Mouse (Mus musculus): Measurements from ENCODE around the gene Utrn. TPM values are rescaled to one million over a fixed set of nuclear protein-coding genes. Genes with fewer than 3 reads are reported as not detected.

The Utrn gene
- polyA plus RNA-seq (2015; fragmentation: Nextera tagmentation; extraction: Ambion mirVana) = 68.1 and 72.2 TPM in 2 replicates

DNA sequence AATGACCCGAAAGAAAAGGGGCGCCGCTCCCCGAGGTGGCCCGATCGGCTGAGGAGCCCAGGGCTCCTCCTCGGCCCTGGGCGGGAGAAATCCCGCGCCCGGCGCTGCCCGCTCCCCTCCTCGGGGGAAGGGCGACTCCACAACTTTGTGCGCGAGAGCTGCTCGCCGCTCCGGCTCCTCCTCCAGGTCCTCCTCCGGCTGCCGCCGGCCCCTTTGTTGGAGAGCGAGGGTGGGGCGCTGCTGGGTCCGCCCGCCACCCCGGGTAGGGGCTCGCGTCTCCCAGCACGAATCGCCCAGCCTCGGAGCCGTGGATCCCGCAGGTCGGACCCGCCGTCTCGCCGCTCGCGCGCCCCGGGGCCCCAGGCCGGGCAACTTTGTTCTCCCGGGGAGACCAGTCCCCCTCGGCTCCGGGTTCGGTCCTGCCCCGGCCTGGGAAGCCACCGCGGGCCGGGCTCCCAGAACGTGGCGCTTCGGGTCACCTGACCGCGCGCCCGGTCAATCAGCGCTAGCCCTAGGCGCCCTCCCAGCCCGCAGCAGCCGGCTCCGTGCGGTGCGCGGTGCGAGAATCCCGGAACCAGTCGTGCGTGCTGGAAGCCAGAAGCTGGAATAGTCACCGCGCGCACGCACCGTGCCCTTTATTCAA, at the start of gene Utrn:
TSS of gene Utrn (minus strand) at position 337 of the 643 bp plus-strand sequence.
- H3K4me3 ChIP-seq (replicated peaks) = peak within 1 kb of the TSS; percentile 85
- no peaks in the 10 kb centered on the region for H3K27me3 ChIP-seq (replicated peaks)
- H3K9ac ChIP-seq = peak within 1 kb of the TSS; percentile 77
- peaks cover 12% of the 10 kb centered on the region; the same call in 1 of the 2 replicates for H3K4me1 ChIP-seq
- peak within 1 kb of the TSS; percentile 96 for H3K27ac ChIP-seq
- H3K36me3 ChIP-seq = no peaks in the 10 kb centered on the region
- under 1% methylated on average over 72 of the region's 77 CpGs for WGBS
- ATAC-seq (ENCODE audit: insufficient read depth, low FRiP score, low read depth) = peak; percentile 91
- H3K4me2 ChIP-seq = peak within 1 kb of the TSS; percentile 92
- no peaks in the 10 kb centered on the region for H3K9me3 ChIP-seq

DNA sequence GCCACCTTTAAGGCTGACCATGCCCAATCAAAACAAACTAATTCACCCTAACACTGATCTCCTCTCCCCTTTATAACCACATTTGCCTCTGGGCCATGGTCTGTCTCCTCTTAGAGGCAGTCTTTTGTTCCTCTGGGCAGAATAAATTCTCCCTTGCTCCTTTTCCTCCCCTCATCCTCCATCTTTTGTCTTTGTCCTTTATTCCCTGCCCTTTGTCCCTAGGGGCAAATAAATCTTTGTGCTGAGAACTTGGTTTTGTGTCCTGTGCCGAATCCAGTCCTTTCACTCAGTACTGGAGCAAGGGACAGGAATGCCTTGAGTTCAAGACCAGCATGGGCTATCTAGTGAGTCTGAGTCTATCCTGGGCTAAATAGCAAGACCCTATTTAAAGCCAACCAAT, 48.5 kb upstream of the Utrn start:
- Histone ChIP-seq H3K27ac (no peak overlapping the region), H3K27me3 (replicated peaks) (no peaks in the 10 kb centered on the region), H3K36me3 (no peaks in the 10 kb centered on the region), H3K4me1 (no peaks in the 10 kb centered on the region; the same call in 1 of the 2 replicates), H3K9me3 (no peaks in the 10 kb centered on the region), H3K9ac (no peak overlapping the region), H3K4me3 (replicated peaks) (no peak overlapping the region), H3K4me2 (no peak overlapping the region)
- ATAC-seq (ENCODE audit: insufficient read depth, low FRiP score, low read depth) = no peak
- WGBS = 82% methylated on average over 1 of the region's 1 CpGs

DNA sequence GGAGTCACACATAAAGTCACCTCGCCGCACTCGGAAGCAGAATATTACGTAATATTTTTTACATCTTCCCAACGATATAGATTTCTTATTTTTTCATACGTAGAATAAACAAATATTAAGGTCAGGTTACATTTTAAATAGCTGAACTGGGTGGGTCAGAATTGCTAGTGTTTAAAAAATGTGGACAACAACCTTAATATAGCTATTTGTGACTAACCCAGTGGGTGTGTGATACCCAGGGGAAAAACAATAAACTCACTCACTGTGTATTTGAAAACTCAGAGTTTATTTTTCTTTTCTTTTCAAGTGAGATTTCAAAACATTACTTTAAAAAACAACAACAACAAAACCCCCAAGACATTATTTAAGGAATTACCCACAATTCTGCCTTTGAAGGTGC, 47.2 kb upstream of the Utrn start:
- Histone ChIP-seq H3K9me3 (no peaks in the 10 kb centered on the region), H3K27ac (no peak overlapping the region), H3K36me3 (no peaks in the 10 kb centered on the region), H3K27me3 (replicated peaks) (no peaks in the 10 kb centered on the region), H3K4me3 (replicated peaks) (no peak overlapping the region), H3K4me1 (no peaks in the 10 kb centered on the region; the same call in 1 of the 2 replicates), H3K4me2 (no peak overlapping the region), H3K9ac (no peak overlapping the region)
- WGBS = 69% methylated on average over 6 of the region's 6 CpGs
- no peak for ATAC-seq (ENCODE audit: insufficient read depth, low FRiP score, low read depth)

DNA sequence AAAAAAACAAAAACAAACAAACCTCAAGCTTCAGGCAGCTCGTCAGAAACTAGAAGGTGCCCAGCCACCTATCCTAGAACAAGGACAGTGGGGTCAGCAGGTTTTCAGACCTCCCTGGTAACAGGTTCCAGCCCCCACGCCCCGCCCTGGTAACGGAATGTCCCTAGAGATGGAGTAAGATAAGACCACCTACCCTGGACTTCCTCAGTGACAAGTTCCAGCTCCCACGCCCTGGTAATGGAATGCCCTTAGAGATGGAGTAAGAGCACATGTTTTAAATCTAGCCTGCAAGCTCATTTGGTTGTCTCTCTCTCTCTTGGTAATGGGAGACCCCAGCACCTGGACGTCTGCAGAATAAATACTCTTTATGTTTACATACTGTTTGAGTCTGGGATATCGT, 46.7 kb upstream of the Utrn start:
- WGBS = 45% methylated on average over 7 of the region's 7 CpGs
- ATAC-seq (ENCODE audit: insufficient read depth, low FRiP score, low read depth) = no peak
- Histone ChIP-seq H3K4me2 (no peak overlapping the region), H3K27me3 (replicated peaks) (no peaks in the 10 kb centered on the region), H3K4me3 (replicated peaks) (no peak overlapping the region), H3K27ac (no peak overlapping the region), H3K9me3 (no peaks in the 10 kb centered on the region), H3K9ac (no peak overlapping the region), H3K36me3 (no peaks in the 10 kb centered on the region), H3K4me1 (no peaks in the 10 kb centered on the region; the same call in 1 of the 2 replicates)

DNA sequence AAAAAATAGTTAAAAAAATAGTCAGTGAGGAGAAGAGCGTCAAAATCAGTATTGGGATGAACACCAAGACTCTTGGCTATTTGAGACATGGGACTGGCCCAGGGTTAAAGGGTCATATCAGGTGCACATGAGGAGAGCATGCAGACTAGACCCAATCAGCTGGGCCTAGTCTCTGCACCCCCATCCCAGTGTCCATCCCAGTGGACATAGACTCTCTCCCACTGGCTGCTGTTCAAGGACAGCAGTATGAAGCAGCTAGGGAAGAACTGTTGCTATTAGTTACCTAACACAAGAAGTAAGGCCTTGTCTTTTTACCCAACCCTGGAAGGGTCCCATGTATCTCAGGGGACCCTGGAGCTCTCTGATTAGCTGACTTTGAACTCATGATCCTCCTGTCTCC, 45.0 kb upstream of the Utrn start:
- ATAC-seq (ENCODE audit: insufficient read depth, low FRiP score, low read depth) = no peak
- H3K27me3 ChIP-seq (replicated peaks) = no peaks in the 10 kb centered on the region
- WGBS = 93% methylated on average over 1 of the region's 1 CpGs

DNA sequence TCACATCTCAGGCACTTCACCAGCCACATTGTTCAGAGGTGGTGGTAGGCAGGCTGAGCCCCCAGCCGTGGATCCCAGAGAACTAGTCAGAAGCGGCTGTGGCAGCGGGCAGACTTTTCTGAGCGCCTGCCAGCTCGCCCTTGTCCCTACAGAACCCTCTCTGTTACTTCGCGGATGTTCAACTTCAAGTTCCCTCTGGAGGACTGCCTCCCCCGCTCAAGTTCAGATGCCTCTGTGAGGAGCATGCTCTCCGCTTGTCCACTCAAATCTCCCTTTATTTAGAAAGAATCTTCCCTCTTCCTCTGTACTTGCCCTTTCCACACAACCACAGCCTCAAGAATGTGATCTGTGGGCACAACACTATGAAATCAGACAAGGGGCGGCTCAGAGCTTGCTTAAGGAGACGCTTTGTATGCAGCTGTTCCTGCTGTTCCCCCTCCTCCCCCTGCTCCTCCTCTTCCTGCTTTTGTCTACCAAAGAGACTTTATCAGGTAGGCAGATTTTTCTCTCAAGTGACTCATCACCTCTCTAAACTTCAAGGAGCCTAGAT, 42.9 kb upstream of the Utrn start:
- H3K9ac ChIP-seq = no peak overlapping the region
- H3K9me3 ChIP-seq = no peaks in the 10 kb centered on the region
- H3K27me3 ChIP-seq (replicated peaks) = no peaks in the 10 kb centered on the region
- H3K36me3 ChIP-seq = no peaks in the 10 kb centered on the region
- ATAC-seq (ENCODE audit: insufficient read depth, low FRiP score, low read depth) = peak; percentile 40; the same call in 1 of the 2 replicates
- WGBS = 42% methylated on average over 11 of the region's 11 CpGs
- H3K4me1 ChIP-seq = no peaks in the 10 kb centered on the region; the same call in 1 of the 2 replicates
- no peak overlapping the region for H3K4me3 ChIP-seq (replicated peaks)
- H3K4me2 ChIP-seq = peak overlapping the region; percentile 14; the same call in 1 of the 2 replicates
- H3K27ac ChIP-seq = peak overlapping the region; percentile 55; the same call in 1 of the 2 replicates

More for the DNA sequence above, 45.0 kb upstream of the Utrn start:
- Histone ChIP-seq H3K9ac (no peak overlapping the region), H3K4me1 (no peaks in the 10 kb centered on the region; the same call in 1 of the 2 replicates), H3K9me3 (no peaks in the 10 kb centered on the region), H3K4me2 (no peak overlapping the region), H3K36me3 (no peaks in the 10 kb centered on the region), H3K27ac (no peak overlapping the region), H3K4me3 (replicated peaks) (no peak overlapping the region)

DNA sequence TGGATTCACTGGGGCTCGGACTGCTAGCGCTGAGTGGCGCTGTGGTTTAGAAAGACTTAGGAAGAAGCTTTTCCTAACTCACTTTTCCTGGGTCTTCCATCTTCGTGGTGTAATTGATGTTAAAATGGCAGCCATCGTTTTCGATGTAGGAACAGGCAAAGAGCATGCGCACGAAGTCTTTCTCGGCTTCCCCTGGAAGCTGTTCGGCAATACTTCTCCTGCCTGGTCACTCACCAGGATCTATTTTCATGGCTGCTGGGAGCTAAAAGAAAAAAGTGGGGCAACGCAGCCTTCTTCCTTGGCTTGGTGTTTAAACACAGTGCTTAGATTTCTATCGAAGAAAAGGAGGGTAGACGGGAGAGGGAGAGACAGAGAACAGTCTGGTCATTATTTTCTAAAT, 42.3 kb upstream of the Utrn start:
- H3K27ac ChIP-seq = no peak overlapping the region
- H3K4me1 ChIP-seq = no peaks in the 10 kb centered on the region; the same call in 1 of the 2 replicates
- no peak overlapping the region for H3K4me3 ChIP-seq (replicated peaks)

DNA sequence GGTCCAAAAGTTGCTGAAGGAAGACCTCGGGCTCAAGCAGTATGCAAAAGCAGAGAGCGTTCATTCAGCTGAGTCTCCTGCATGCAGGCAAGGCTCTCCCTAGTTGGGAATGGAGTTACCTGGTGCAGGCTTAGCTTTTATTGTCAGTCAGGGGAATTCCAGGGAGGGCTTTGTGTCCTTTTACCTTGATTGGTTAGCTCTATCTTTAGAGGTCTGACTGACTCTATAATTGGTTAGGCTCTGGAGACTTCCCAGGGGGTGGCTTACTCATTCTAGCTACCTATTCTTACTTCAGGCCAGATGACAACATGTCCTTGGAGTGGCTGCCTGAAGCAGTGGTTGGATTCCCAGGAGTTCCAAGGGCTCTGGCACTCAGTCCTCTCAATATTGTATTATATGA, 40.7 kb upstream of the Utrn start:
- ATAC-seq (ENCODE audit: insufficient read depth, low FRiP score, low read depth) = no peak
- H3K4me1 ChIP-seq = no peaks in the 10 kb centered on the region
- H3K9ac ChIP-seq = no peak overlapping the region
- 87% methylated on average over 2 of the region's 2 CpGs for WGBS
- H3K27ac ChIP-seq = no peak overlapping the region
- H3K4me2 ChIP-seq = no peak overlapping the region
- no peaks in the 10 kb centered on the region for H3K36me3 ChIP-seq
- H3K9me3 ChIP-seq = no peaks in the 10 kb centered on the region
- no peaks in the 10 kb centered on the region for H3K27me3 ChIP-seq (replicated peaks)
- H3K4me3 ChIP-seq (replicated peaks) = no peak overlapping the region

More for the DNA sequence above, 42.3 kb upstream of the Utrn start:
- no peak for ATAC-seq (ENCODE audit: insufficient read depth, low FRiP score, low read depth)
- WGBS = 79% methylated on average over 13 of the region's 13 CpGs
- no peaks in the 10 kb centered on the region for H3K36me3 ChIP-seq
- H3K9me3 ChIP-seq = no peaks in the 10 kb centered on the region
- H3K4me2 ChIP-seq = 0 out of 2 replicates have a peak overlapping the region, but pooled peaks have one; percentile 14
- H3K9ac ChIP-seq = no peak overlapping the region
- H3K27me3 ChIP-seq (replicated peaks) = no peaks in the 10 kb centered on the region

DNA sequence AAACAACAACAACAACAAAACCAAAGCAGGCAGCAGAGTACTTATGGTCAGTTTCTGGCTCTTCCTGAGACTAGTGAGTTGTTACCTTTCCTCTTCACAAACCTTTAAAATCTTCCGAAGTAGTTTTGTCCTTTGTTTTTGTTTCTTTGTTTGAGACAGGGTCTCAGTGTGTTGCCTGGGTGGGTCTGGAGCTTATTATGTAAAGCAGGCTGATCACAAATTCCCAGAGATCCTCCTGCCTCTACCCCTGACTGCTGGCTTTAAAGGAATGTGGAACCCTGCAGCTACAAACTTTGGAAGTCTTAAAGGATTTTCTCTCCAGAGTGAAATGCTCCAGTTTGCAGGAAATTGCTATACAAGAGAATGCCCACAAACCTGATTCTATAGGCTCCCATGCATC, 40.0 kb upstream of the Utrn start:
- no peak for ATAC-seq (ENCODE audit: insufficient read depth, low FRiP score, low read depth)
- no peaks in the 10 kb centered on the region for H3K27me3 ChIP-seq (replicated peaks)
- no peaks in the 10 kb centered on the region for H3K4me1 ChIP-seq
- H3K4me3 ChIP-seq (replicated peaks) = no peak overlapping the region
- no peaks in the 10 kb centered on the region for H3K36me3 ChIP-seq
- H3K4me2 ChIP-seq = no peak overlapping the region
- WGBS = 62% methylated on average over 1 of the region's 1 CpGs
- H3K27ac ChIP-seq = no peak overlapping the region
- no peak overlapping the region for H3K9ac ChIP-seq
- H3K9me3 ChIP-seq = no peaks in the 10 kb centered on the region

DNA sequence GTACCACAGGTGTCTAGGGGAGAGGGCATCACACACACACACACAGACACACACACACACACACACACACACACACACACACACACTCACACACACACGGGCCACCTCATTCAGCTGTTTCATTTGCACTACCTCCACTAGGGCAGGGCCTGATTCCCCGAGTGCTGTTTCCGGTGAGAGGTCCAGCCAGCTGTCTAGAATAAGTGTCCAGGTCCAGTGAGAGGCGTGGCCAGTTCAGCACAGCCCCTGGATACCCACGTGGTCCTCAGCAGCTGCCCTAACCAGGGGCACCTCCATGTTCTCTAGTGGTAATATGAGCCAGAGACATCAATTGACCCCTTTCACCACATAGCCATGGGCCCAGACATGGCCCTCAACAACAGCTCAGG, 35.0 kb upstream of the Utrn start:
- WGBS = 60% methylated on average over 5 of the region's 5 CpGs
- ATAC-seq (ENCODE audit: insufficient read depth, low FRiP score, low read depth) = no peak
- Histone ChIP-seq H3K9ac (no peak overlapping the region), H3K4me2 (no peak overlapping the region), H3K27me3 (replicated peaks) (no peaks in the 10 kb centered on the region), H3K4me3 (replicated peaks) (no peak overlapping the region), H3K36me3 (no peaks in the 10 kb centered on the region), H3K27ac (no peak overlapping the region), H3K4me1 (no peaks in the 10 kb centered on the region), H3K9me3 (no peaks in the 10 kb centered on the region)

DNA sequence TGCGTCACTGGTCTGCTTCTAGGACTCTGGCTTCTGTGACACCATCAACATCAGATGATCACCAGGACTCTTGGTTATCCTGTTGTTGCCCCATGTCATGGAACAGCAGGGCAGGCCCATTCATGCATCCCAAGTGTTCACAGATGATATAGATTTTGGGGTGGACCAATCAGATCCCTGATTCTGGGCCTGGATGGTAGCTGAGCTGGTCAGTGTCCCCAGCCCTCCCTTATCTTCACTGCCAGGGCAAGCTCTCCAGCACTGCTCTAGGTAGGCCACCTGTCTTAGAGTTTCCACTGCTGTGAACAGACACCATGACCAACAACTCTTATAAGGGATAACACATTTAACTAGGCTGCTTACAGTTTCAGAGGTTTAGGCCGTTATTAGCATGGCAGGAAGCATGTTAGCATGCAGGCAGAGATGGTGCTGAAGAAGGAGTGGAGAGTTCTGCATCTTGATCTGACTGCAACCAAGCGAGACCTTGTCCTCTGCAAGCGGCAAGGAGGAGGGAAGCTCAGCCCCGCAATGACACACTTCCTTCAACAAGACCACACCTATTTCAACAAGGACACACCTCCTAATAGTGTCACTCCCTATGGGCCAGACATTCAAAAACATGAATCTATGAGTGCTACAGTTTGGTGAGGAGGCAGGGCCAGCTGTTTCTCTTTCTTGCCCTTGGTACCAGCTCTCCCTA, 34.4 kb upstream of the Utrn start:
- Histone ChIP-seq H3K4me1 (no peaks in the 10 kb centered on the region), H3K36me3 (no peaks in the 10 kb centered on the region), H3K9me3 (no peaks in the 10 kb centered on the region), H3K9ac (no peak overlapping the region), H3K4me3 (replicated peaks) (no peak overlapping the region), H3K4me2 (no peak overlapping the region), H3K27ac (no peak overlapping the region), H3K27me3 (replicated peaks) (no peaks in the 10 kb centered on the region)
- no peak for ATAC-seq (ENCODE audit: insufficient read depth, low FRiP score, low read depth)
- WGBS = 83% methylated on average over 5 of the region's 5 CpGs

DNA sequence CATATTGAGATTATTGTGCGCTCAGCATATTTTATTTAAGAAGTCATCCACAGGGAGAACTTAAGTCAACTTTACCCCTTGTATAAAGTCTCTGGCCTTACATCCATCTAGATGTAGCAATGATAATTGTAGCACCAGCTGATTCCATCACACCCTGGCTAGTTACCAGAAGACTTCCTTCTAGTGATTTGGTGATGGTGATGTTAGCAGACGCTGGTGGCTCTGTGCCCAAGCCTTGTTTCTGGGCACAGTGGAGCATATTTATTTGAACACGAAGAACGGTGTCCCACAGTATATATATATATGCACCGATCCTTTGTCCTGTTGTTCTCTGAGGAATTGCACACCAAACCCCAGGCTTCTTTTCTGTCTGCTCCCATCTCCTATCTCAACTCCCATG, 30.7 kb upstream of the Utrn start:
- WGBS = 89% methylated on average over 5 of the region's 5 CpGs
- Histone ChIP-seq H3K36me3 (no peaks in the 10 kb centered on the region), H3K27ac (no peak overlapping the region), H3K27me3 (replicated peaks) (no peaks in the 10 kb centered on the region), H3K9ac (no peak overlapping the region), H3K9me3 (no peaks in the 10 kb centered on the region), H3K4me3 (replicated peaks) (no peak overlapping the region), H3K4me1 (no peaks in the 10 kb centered on the region), H3K4me2 (no peak overlapping the region)
- no peak for ATAC-seq (ENCODE audit: insufficient read depth, low FRiP score, low read depth)
